Mouse (Mus musculus) frontal cortex, postnatal 10 days (tissue): Measurements from ENCODE around the gene Ryr3.

ENCODE experiments used
- DNase-seq, 2 experiments: peaks; one replicate each; pipeline ENCODE4 v3.0.0; 2022; ENCODE audit warnings: low spot score in 2 of 2, mixed read lengths in 1 of 2

Ryr3 gene

DNA sequence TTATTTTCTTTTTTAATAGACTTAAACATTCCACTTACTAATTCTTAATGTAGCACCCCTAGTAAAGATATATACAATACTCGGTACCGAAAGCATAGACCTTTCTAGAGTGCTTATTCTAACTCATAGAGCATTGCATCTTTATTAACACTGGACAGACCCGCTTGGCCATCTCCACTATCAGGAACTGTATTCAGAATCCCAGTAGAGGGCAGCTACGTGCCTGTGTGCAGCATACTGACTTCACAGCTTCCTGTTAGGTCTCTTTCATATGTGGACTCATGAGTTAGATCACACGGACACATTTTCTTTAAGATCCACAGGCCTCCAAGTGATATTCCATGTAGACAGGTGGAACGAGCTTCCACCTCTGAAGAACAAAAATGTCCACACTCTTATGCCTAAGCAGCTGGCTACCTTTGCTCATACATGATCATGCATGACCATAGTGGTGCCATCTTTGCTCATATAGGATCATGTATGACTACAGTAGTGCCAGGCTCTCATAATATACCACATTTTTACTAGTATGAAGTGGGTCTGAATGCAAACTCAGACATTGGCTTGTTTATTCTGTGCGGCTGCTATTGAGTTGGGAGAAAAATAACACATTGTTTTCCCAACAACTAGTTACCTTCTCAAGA, 417.4 kb downstream of the Ryr3 start:
- DNase-seq: no peak

GRCm38 (mm10) chr2:112781631-112782030, 435.3 kb downstream of the Ryr3 start:
- DNase-seq: no peak

DNA sequence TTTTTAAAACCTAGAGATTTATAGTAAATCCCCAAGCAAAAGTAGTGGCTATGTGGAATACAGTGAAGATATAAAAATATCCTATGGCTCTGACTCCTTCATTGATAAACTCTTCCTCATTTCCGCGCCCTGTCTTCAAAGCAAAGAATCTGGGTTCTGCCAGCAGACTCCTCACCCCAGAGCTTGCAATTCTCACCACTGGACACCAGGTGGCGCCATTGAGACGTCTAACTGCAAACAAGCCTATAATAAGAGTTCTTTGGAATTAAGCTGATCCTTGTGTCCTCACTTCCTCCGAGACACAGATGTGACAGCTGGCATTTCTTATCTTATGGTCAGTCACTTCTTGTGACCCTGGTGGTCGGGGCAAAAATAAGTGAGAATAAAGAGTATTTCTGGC, 442.1 kb downstream of the Ryr3 start:
- DNase-seq: peak; percentile 40 to 73

- no peak for DNase-seq
These were observed 449.2 kb downstream of the Ryr3 start for GRCm38 (mm10) chr2:112767665-112768064.

DNA sequence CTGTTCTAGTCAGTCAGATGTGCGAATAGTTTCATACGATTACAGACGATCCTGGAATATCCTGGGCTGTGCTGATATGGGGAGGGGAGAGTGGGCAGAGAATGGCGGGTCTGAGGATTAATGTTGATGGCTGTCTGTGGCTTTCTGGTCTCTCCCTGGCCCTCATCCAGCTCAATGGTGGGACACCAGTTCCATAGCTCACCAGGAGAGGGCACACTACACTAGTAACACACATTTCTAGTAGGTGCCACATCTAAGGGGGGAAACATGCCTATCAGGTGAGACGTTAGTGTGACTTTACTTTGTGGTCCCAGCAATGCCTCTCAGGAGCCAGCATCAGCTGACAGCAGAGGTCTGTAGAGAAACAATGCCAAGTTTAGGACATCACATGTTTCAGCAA, 451.9 kb downstream of the Ryr3 start:
- DNase-seq: no peak

- DNase-seq: no peak
These were observed 452.6 kb downstream of the Ryr3 start for GRCm38 (mm10) chr2:112764274-112764673.

GRCm38 (mm10) chr2:112762006-112762405, 454.9 kb downstream of the Ryr3 start:
- DNase-seq: no peak

- DNase-seq: no peak
These were observed 455.5 kb downstream of the Ryr3 start for GRCm38 (mm10) chr2:112761196-112761913.

DNA sequence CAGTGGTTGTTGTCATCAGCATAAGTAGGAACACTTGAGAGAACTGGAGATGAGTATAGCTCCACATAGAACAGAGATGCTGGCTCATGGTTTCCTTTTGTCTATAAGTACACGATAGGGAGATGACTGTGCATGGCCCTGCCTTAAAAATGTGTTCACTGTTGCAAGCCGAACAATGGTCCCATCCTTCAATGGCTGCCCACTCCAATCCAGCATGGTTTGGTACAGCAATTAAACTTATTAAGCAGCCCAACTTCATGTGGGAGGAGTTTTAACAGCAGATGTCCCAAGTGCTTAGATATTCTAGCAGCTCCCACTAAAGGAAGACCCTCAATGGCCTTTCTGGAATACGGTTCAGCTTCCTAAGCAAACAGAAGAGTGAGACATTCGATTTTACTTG, 456.2 kb downstream of the Ryr3 start:
- no peak for DNase-seq

GRCm38 (mm10) chr2:112759678-112760077, 457.2 kb downstream of the Ryr3 start:
- DNase-seq: no peak

DNA sequence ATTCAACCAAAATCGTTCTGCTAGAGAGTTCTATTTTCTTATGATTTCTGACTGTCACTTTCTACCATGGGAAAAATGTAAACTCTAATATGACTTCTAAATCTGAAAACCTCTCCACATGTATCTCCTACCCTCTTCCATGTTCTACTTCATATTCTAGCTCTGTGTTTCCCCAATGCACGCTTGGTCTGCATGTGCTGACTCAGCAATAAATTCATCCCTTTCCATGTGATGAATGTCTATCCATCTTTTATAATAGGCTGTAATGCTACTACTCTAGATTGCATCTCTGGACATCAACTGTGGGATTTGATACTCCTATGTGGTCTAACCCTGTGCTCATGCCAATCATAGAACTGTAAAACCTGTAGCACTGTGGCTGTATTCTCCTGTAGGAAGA, 458.2 kb downstream of the Ryr3 start:
- no peak for DNase-seq

DNA sequence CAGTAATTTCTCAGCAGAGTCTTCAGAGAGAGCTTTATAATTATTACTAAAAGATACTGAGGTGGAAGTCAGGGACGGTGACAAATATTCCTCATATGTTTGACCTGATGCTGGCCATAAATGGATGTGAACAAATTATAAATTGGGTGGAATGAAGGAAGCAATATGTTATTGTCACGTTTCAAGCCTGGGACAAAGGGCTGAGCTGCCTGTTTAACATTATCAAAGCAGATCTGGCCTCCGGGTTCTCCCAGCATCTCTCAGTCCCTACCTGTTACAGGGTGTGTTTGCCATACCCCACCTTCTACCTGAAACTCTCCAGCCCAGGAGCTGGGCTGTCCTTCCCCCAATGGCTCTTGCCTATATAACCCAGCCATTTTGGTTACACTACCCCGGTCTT, 463.6 kb downstream of the Ryr3 start:
- DNase-seq: no peak

GRCm38 (mm10) chr2:112751416-112751815, 465.5 kb downstream of the Ryr3 start:
- no peak for DNase-seq

DNA sequence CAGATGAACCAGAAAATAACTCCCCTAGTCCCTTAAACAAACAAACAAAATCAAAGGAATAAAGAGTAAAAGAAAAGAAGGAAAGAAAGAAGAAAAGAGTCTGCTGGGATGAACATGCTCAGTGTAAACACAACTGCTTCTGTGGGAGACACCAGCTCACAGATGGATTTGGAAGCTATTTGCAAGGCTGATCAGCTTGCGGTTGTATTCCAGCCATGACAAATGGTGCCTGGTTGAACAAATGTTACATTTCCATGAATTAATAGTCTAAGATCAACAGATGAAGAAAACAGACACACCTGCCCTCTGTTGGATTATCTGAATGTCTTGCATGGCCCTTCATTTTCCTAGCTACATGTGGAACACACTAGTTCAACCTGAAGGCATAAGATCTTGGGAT, 468.4 kb downstream of the Ryr3 start:
- no peak for DNase-seq

GRCm38 (mm10) chr2:112732942-112733341, 484.0 kb downstream of the Ryr3 start:
- no peak for DNase-seq

DNA sequence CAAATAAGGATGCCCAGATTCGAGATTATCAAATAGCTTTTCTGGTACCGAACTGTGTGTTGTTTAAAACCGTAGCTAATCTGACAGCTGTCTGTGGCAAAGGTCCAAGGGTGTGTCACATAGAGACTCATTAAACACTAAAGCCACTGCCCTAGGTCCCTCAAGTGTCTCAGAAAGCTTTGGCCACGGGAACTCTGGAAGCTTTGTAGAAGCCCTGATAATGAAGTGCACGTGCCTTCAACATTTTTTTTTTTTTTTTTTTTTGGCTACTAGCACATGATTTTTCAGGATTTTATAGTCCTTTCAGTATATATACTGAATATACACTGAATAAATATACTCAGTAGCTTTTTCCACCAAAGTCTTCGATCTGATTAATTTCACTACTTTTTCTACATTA, 489.1 kb downstream of the Ryr3 start:
- no peak for DNase-seq

- no peak for DNase-seq
These were observed 495.7 kb downstream of the Ryr3 start for GRCm38 (mm10) chr2:112721217-112721616.

- no peak for DNase-seq
These were observed 496.2 kb downstream of the Ryr3 start for GRCm38 (mm10) chr2:112720715-112721114.

GRCm38 (mm10) chr2:112714648-112715047, 502.2 kb downstream of the Ryr3 start:
- DNase-seq: no peak

DNA sequence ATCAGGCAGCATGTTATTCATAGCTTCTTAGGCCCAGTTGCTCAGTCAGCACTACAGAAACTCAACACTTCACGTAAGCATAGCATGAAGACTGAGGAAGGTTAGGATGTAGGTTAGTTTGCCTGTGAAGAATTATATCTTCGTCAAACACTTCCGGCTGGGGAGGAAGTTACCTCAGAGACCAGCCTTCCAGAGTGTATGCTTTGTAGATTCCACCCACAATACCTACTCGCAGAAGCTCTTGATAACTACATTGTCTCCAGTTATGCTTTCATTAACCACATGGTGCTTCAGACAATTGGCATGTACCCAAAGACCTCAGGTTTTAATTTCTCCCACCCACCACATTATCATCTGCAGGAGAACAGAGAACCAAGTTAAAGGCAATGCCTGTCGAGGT, 535.1 kb downstream of the Ryr3 start:
- no peak for DNase-seq

DNA sequence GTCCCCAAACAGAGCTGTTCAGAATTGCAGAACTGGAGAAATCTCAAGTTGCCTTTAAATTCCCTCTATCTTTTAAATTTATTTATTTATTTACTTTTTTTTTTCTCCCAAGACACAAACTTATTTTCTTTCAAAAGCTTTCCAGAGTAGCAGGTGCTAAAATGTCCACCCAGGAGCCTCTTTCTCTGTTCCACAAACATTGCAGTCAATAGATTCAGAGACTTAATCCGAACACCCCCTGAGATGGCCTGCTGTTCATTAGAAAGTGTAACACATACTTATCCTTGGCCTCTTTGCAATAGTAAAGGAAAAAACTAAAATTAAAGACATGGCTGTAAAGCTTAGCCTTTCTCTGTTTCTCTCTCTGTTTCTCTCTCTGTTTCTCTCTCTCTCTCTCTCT, 539.6 kb downstream of the Ryr3 start:
- DNase-seq: no peak

DNA sequence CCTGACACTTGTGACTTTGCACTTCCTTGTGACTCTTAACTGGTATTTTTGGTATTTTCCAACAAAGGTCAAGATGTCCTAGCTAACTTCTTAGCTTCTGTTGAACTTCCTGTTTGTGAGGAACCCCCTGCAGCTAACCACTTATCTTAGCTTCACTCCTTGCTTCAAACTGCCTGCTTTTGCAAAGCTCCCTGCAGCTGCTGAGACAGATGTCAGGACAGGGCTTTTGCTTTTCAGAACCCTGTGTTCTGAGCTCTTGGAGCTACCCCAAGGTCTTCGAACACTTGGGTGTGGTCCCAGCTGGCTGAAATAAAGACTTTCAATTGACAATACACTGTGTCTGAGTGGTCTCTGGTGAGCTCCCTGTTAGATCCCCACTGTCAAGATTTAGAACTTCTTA, 540.2 kb downstream of the Ryr3 start:
- DNase-seq: no peak

- no peak for DNase-seq
These were observed 540.7 kb downstream of the Ryr3 start for GRCm38 (mm10) chr2:112676175-112676574.

GRCm38 (mm10) chr2:112669461-112669860, 547.4 kb downstream of the Ryr3 start:
- no peak for DNase-seq
